Mouse (Mus musculus) macrophage (primary cell): ENCODE measurements around the gene Frmpd1. TPM values are rescaled to one million over a fixed set of nuclear protein-coding genes. Genes with fewer than 3 reads are reported as not detected.

Source experiments
- H3K27ac ChIP-seq: fragments of 350-480 bp; formaldehyde crosslinking; 2 replicates; pipeline ENCODE4 v1.9.0; 2021
- H3K36me3 ChIP-seq: fragments of 350-480 bp; formaldehyde crosslinking; 2 replicates; pipeline ENCODE4 v1.9.0; 2021; ENCODE audit errors: inconsistent target
- H3K4me3 ChIP-seq: fragments of 350-480 bp; formaldehyde crosslinking; 2 replicates; pipeline ENCODE4 v1.9.0; 2021; ENCODE audit errors: inconsistent target
- H3K79me2 ChIP-seq: fragments of 350-480 bp; formaldehyde crosslinking; 2 replicates; pipeline ENCODE4 v1.9.0; 2021; ENCODE audit errors: inconsistent target
- WGBS: methylation state at CpG from one replicate; pipeline ENCODE4 v1.1.7; 2026; ENCODE audit warnings: inconsistent platforms; ENCODE audit not compliant: missing documents; 5-methylcytosine and 5-hydroxymethylcytosine counted together
- polyA plus RNA-seq: library from polyadenylated mRNA; stranded (reverse); fragments of 250-400 nt; gene quantifications from 3 replicates; pipeline ENCODE4 v1.2.4, GENCODE M21; 2018; ENCODE audit warnings: inconsistent platforms

Frmpd1 gene
- polyA plus RNA-seq, 1 experiment from 2014 or later: not detected

- Histone ChIP-seq H3K79me2 (no peaks in the 10 kb centered on the region), H3K27ac (no peak overlapping the region), H3K36me3 (no peaks in the 10 kb centered on the region), H3K4me3 (no peak overlapping the region)
- 92% methylated on average over 7 of the region's 7 CpGs for WGBS
Observed at GRCm38 (mm10) chr4:45203283-45203682, 18.6 kb downstream of the Frmpd1 start.

- 74% methylated on average over 4 of the region's 4 CpGs for WGBS
- H3K27ac ChIP-seq: no peak overlapping the region
Observed at GRCm38 (mm10) chr4:45207444-45207843, 22.8 kb downstream of the Frmpd1 start.

GRCm38 (mm10) chr4:45208832-45209363 is 24.2 kb downstream of the Frmpd1 start:
- WGBS: 81% methylated on average over 10 of the region's 12 CpGs
- no peak overlapping the region for H3K27ac ChIP-seq
- H3K79me2 ChIP-seq: no peaks in the 10 kb centered on the region
- H3K36me3 ChIP-seq: no peaks in the 10 kb centered on the region
- H3K4me3 ChIP-seq: no peak overlapping the region

More at GRCm38 (mm10) chr4:45207444-45207843, 22.8 kb downstream of the Frmpd1 start:
- H3K79me2 ChIP-seq: no peaks in the 10 kb centered on the region
- H3K4me3 ChIP-seq: no peak overlapping the region
- no peaks in the 10 kb centered on the region for H3K36me3 ChIP-seq

- no peaks in the 10 kb centered on the region for H3K36me3 ChIP-seq
- no peaks in the 10 kb centered on the region for H3K79me2 ChIP-seq
- no peak overlapping the region for H3K4me3 ChIP-seq
- 81% methylated on average over 11 of the region's 11 CpGs for WGBS
- no peak overlapping the region for H3K27ac ChIP-seq
Observed at GRCm38 (mm10) chr4:45212342-45213063, 27.8 kb downstream of the Frmpd1 start.

- Histone ChIP-seq H3K4me3 (no peak overlapping the region), H3K27ac (no peak overlapping the region), H3K36me3 (no peaks in the 10 kb centered on the region), H3K79me2 (no peaks in the 10 kb centered on the region)
- 74% methylated on average over 8 of the region's 8 CpGs for WGBS
Observed at GRCm38 (mm10) chr4:45219946-45220345, 35.3 kb downstream of the Frmpd1 start.

GRCm38 (mm10) chr4:45222395-45222794 is 37.7 kb downstream of the Frmpd1 start:
- Histone ChIP-seq H3K4me3 (no peak overlapping the region), H3K27ac (no peak overlapping the region), H3K79me2 (no peaks in the 10 kb centered on the region), H3K36me3 (no peaks in the 10 kb centered on the region)
- WGBS: 87% methylated on average over 2 of the region's 2 CpGs

GRCm38 (mm10) chr4:45230263-45230662 is 45.6 kb downstream of the Frmpd1 start:
- no peak overlapping the region for H3K27ac ChIP-seq
- no peaks in the 10 kb centered on the region for H3K79me2 ChIP-seq
- 90% methylated on average over 5 of the region's 5 CpGs for WGBS
- H3K4me3 ChIP-seq: no peak overlapping the region
- no peaks in the 10 kb centered on the region for H3K36me3 ChIP-seq

GRCm38 (mm10) chr4:45238260-45238659 is 53.6 kb downstream of the Frmpd1 start:
- Histone ChIP-seq H3K36me3 (no peaks in the 10 kb centered on the region), H3K27ac (no peak overlapping the region), H3K79me2 (no peaks in the 10 kb centered on the region), H3K4me3 (no peak overlapping the region)
- WGBS: 90% methylated on average over 5 of the region's 5 CpGs

- Histone ChIP-seq H3K27ac (no peak overlapping the region), H3K79me2 (no peaks in the 10 kb centered on the region), H3K36me3 (no peaks in the 10 kb centered on the region), H3K4me3 (no peak overlapping the region)
- 94% methylated on average over 5 of the region's 5 CpGs for WGBS
Observed at GRCm38 (mm10) chr4:45241330-45241729, 56.7 kb downstream of the Frmpd1 start.

GRCm38 (mm10) chr4:45242163-45242562 is 57.5 kb downstream of the Frmpd1 start:
- Histone ChIP-seq H3K79me2 (no peaks in the 10 kb centered on the region), H3K27ac (no peak overlapping the region), H3K36me3 (no peaks in the 10 kb centered on the region), H3K4me3 (no peak overlapping the region)
- 90% methylated on average over 7 of the region's 7 CpGs for WGBS

GRCm38 (mm10) chr4:45243211-45243902 is 58.7 kb downstream of the Frmpd1 start:
- Histone ChIP-seq H3K36me3 (no peaks in the 10 kb centered on the region), H3K4me3 (no peak overlapping the region), H3K27ac (no peak overlapping the region), H3K79me2 (no peaks in the 10 kb centered on the region)
- WGBS: 59% methylated on average over 15 of the region's 15 CpGs

GRCm38 (mm10) chr4:45251265-45251664 is 66.6 kb downstream of the Frmpd1 start:
- Histone ChIP-seq H3K79me2 (no peaks in the 10 kb centered on the region), H3K4me3 (no peak overlapping the region), H3K36me3 (no peaks in the 10 kb centered on the region), H3K27ac (no peak overlapping the region)
- WGBS: 91% methylated on average over 8 of the region's 8 CpGs

- no peak overlapping the region for H3K27ac ChIP-seq
- no peaks in the 10 kb centered on the region for H3K79me2 ChIP-seq
- no peaks in the 10 kb centered on the region for H3K36me3 ChIP-seq
- no peak overlapping the region for H3K4me3 ChIP-seq
- 64% methylated on average over 9 of the region's 9 CpGs for WGBS
Observed at GRCm38 (mm10) chr4:45252861-45253262, 68.2 kb downstream of the Frmpd1 start.

- Histone ChIP-seq H3K27ac (no peak overlapping the region), H3K79me2 (no peaks in the 10 kb centered on the region), H3K4me3 (no peak overlapping the region), H3K36me3 (no peaks in the 10 kb centered on the region)
- 66% methylated on average over 11 of the region's 11 CpGs for WGBS
Observed at GRCm38 (mm10) chr4:45253839-45254601, 69.3 kb downstream of the Frmpd1 start.
